Mouse (Mus musculus) kidney, adult 9 months (tissue): ENCODE measurements around the gene Gm4756.
"Not testable (repeated sequence)": the region's sequence is repeated elsewhere in the genome, so short reads cannot be mapped to it uniquely, and the experiment has no call there.

ENCODE experiments used
- DNase-seq: peaks from one replicate; pipeline ENCODE4 v3.0.0; 2022

Gm4756 gene

GRCm38 (mm10) chr12:72648921-72649320 lies 540 bp downstream of the Gm4756 start:
- no peak for DNase-seq

GRCm38 (mm10) chr12:72638025-72638424 lies 11.4 kb downstream of the Gm4756 start:
- no peak for DNase-seq

GRCm38 (mm10) chr12:72628751-72629150 lies 20.7 kb downstream of the Gm4756 start:
- DNase-seq = peak; percentile 41

GRCm38 (mm10) chr12:72622853-72623496 lies 26.5 kb downstream of the Gm4756 start:
- DNase-seq = no peak

GRCm38 (mm10) chr12:72621441-72621840 lies 28.0 kb downstream of the Gm4756 start:
- DNase-seq = no peak

GRCm38 (mm10) chr12:72620856-72621255 lies 28.6 kb downstream of the Gm4756 start:
- DNase-seq = peak; percentile 3

- no peak for DNase-seq
Observed at GRCm38 (mm10) chr12:72612053-72612452, 37.4 kb downstream of the Gm4756 start.

GRCm38 (mm10) chr12:72598731-72599130 lies 50.7 kb downstream of the Gm4756 start:
- DNase-seq = not testable (repeated sequence)

- DNase-seq = no peak
Observed at GRCm38 (mm10) chr12:72594001-72594400, 55.5 kb downstream of the Gm4756 start.

- DNase-seq = no peak
Observed at GRCm38 (mm10) chr12:72592991-72593390, 56.5 kb downstream of the Gm4756 start.

GRCm38 (mm10) chr12:72585339-72585738 lies 64.1 kb downstream of the Gm4756 start:
- no peak for DNase-seq

- no peak for DNase-seq
Observed at GRCm38 (mm10) chr12:72583099-72583498, 66.4 kb downstream of the Gm4756 start.

- DNase-seq = no peak
Observed at GRCm38 (mm10) chr12:72582021-72582420, 67.4 kb downstream of the Gm4756 start.

GRCm38 (mm10) chr12:72564281-72564795 lies 85.1 kb downstream of the Gm4756 start:
- no peak for DNase-seq

- no peak for DNase-seq
Observed at GRCm38 (mm10) chr12:72554347-72554746, 95.1 kb downstream of the Gm4756 start.

GRCm38 (mm10) chr12:72538571-72538970 lies 110.9 kb downstream of the Gm4756 start:
- DNase-seq = no peak

- DNase-seq = peak; percentile 97
Observed at GRCm38 (mm10) chr12:72536021-72536597, 113.4 kb downstream of the Gm4756 start, which contains the start of gene Pcnx4. Gene Pcnx4, plus strand, starts transcription at chr12:72536383.

- no peak for DNase-seq
Observed at GRCm38 (mm10) chr12:72535599-72535998, 113.9 kb downstream of the Gm4756 start.

- DNase-seq = no peak
Observed at GRCm38 (mm10) chr12:72533986-72534385, 115.5 kb downstream of the Gm4756 start.

GRCm38 (mm10) chr12:72532303-72532702 lies 117.2 kb downstream of the Gm4756 start:
- no peak for DNase-seq
